Mouse (Mus musculus): Measurements from ENCODE around the gene Mrpl49. TPM values are rescaled to one million over a fixed set of nuclear protein-coding genes. Genes with fewer than 3 reads are reported as not detected.
"Not testable (repeated sequence)": the region's sequence is repeated elsewhere in the genome, so short reads cannot be mapped to it uniquely, and the experiment has no call there.

Gene Mrpl49
- total RNA-seq, 2 experiments from 2014 or later: 27.2 to 29.2 TPM

DNA sequence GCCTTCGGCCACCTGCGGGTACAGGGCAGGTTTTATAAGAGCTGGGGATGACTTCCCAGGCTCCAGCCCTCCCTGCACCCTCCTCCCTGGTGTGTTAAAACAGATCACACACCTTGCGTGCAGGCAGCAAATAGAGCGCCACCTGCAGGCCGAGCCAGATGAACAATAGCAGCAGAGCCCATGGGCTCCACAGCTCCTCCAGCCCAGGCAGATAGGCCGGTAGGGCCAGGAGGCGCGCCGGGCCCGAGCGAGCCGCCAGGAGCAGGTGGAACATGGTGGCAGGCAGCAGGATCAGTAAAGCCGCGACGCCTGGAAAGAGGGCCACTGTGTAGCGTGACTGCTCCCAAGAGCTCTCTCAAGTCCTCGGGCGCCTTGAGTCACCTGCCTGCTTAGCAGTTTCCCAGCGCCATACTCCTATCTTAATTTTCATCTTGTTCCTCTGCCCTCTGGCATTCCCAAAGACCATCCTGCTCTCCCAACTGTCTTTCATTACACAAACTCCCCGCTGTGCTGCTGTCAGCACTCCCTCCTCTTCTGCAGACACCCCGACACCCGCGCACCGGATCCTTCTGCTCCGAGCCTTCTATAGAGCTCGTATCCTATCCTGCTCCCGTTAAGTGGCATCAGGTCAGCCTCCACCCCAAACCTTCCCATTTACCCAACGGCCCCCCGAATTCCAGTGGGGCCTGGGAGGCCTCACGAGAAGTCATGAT lies 9.6 kb upstream of the Mrpl49 start:
- DNase-seq: peak; percentile 51

DNA sequence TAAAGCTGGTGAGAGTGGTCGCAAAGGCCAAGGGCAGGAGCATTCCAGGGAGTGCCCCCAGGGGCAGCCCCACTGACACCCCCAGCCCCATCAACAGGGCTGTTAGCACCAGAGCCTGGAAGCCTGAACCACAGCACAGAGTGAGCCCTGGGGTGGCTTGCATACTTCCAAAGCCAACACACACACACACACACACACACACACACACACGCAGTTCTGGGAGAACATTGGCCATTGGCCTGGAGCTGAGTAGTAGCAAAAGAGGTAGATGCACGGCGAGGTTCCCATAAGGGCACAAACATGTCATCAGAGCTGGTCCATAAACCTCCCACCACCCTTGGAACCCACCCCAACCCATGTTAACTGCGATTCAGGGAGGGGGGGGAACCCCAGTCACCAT lies 9.0 kb upstream of the Mrpl49 start:
- DNase-seq: no peak

DNA sequence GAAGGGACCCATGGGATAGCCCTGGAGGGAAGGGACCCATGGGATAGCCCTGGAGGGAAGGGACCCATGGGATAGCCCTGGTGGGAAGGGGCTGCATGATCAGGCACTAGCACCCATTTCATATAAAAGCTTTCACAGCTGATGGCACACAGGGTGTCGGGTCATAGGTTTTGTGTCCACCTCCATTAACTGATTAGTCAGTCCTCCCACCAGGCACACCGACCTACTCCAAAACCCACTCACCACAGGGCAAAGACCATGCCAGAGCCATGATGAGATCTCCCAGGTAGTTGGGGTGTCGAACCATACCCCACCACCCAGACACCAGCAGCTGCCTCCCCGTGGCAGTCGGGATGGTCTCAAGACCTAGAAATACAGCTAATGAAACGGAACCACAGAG lies 5.5 kb upstream of the Mrpl49 start:
- no peak for DNase-seq

DNA sequence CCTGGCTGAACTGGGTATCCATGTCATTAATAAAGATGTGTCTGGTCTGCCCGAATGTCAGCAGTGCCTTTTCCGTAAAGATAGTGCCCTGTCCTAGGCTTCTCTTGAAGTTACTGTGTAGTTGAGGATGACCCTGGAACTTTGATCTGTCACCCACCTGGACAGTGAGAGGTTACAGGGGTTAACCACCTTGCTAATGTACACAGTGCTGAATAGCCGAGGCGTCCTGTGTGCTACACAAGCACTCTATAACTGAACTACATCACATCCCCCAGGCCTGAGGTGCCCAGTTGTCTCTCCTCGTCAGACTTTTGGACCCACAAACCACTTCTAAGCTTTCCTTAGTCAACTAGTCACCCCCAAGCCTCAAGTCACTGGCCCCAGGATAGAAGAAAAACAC lies 4.8 kb upstream of the Mrpl49 start:
- DNase-seq: no peak

DNA sequence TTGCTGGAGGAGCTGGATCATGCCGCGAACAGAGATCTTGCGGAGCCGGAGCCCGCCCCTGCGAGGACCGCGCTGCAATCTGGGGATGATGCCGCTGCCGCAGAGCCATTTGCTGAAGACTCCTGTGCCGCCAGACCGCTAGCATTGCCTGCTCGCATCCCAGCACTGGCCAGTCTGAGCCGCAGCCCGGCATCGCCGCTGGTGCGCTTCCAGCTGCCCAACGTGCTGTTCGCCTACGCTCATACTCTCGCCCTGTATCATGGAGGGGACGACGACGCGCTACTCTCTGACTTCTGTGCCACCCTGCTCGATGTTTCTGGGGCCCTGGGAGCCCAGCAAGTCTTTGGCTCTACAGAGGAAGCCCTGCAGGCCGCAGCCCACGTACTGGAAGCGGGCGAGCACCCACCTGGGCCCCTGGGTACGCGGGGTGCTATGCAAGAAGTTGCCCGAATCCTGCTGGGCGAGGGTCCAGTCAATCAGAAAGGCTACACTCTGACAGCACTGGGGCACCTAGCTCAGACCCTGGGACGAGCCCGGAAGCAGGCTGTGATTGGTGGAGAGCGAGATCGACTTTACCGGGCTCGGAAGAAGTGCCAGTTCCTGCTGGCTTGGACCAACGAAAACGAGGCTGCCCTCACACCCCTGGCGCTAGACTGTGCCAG lies 4.2 kb upstream of the Mrpl49 start:
- DNase-seq: no peak

DNA sequence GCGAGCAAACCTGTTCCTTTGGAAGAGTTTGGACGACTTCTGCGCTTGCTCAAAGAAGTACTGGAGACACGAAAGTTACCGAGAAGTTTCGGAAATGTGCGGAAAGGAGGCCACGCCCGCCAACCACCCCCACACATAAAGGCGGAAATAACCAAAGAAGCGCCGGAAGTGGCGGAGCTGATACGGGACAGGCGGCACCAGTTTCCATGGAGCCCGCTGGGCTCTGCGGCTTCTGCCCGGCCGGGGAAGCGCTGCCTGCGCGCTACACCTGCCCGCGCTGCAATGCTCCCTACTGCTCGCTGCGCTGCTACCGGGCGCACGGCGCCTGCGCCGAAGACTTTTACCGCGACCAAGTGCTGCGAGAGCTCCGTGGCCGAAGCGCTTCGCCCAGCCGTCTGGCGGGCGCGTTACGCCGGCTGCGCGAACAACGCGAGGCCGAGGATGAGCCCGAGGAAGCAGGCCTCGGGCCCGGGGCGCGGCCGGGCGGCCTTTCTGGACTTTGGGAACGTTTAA lies 3.5 kb upstream of the Mrpl49 start, which contains the start of gene Znhit2:
Gene Znhit2 (plus strand): TSS at position 172 of the 513 bp plus-strand sequence.
- peak; percentile 94 for DNase-seq

DNA sequence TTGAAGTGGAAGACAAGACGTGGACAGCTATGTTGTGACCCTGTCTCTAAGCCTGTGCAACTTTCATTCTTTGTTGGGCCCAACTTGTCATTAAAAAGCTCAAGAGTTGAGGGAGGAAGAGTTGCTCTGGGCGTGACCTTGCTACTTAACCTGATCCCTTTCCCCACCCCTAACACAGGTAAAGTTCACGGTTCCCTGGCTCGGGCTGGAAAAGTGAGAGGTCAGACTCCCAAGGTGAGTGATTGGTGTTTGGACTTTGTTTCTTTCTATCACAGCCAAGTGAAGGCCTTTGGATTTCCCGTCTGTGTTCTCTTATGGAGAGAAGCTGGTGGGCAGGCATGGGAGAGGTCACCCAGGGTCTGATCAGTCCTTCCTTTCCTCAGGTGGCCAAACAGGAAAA lies 1.4 kb upstream of the Mrpl49 start:
- DNase-seq: no peak

DNA sequence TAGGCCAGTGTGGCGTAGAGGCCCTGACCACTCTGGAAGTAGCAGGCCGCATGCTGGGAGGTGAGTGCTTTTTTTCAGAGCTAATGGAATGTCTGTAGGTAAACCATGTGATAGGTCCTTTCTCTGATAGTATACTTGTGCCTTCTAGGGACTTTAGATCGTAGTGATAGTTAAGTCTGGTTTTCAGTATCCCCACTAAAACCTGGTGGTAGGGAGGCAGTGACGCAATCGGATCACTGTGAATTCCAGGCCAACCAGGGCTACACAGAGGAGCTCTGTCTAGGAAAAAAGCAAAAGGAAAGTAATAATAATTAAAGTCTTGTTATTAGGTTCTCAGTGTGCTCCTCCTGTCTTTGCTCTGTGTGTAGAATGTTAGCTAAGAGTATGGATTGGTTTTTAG lies 928 bp upstream of the Mrpl49 start:
- no peak for DNase-seq

DNA sequence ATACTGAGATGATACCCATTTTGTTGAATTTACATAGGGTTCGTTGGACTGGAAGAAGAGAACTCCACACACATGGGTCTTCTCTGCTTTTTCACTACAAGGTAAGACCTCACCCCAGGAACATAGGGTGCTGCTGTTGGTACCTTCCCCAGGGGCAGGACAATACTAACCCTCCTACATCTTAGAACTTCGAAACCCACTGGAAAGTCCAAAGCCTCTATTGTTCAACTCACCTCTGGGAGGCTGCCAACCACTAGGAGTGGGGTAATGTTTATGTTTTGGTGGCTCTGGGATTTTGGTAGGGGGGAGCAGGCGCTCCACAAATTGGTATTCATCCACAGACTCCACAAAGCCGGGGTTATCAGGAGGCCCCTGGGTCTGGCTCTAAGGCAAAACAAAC lies 889 bp downstream of the Mrpl49 start:
- no peak for DNase-seq

DNA sequence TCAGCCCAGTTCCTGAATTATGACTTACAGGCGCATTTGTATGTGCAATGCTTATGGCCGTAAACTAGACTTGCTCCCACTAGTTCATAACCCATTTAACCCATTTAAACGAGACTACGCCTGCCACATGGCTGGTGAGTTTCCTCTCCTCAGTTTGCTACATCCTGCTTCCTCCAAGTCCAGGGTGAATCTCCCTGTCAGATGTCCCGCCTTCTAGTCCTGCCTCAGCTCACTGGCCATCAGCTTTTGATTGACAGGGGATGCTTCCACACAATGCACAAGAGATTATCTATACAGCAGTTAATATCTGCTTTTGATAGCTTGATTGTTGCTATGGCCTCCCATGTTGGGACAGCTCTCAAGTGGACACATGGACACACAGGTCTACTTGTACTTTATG lies 3.3 kb downstream of the Mrpl49 start:
- DNase-seq: no peak

DNA sequence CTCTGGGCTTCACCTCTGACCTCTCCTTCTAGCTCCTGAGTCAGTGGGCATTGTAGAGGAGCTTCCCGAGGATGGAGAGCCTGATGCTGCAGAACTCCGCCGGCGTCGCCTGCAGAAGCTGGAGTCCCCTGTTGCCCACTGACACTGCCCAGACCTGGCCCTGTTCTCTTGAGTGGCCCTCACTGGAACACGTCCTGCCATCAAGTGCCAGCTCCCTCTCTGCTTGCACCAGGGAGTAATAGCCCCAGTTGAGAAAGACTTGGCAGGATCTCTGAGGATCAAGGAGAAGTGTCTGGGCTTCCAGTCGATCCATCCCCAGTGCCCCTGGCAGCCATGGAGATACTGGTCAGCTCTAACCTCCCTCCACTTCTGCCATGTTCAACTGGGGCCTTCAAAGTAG lies 5.1 kb downstream of the Mrpl49 start:
- no peak for DNase-seq

DNA sequence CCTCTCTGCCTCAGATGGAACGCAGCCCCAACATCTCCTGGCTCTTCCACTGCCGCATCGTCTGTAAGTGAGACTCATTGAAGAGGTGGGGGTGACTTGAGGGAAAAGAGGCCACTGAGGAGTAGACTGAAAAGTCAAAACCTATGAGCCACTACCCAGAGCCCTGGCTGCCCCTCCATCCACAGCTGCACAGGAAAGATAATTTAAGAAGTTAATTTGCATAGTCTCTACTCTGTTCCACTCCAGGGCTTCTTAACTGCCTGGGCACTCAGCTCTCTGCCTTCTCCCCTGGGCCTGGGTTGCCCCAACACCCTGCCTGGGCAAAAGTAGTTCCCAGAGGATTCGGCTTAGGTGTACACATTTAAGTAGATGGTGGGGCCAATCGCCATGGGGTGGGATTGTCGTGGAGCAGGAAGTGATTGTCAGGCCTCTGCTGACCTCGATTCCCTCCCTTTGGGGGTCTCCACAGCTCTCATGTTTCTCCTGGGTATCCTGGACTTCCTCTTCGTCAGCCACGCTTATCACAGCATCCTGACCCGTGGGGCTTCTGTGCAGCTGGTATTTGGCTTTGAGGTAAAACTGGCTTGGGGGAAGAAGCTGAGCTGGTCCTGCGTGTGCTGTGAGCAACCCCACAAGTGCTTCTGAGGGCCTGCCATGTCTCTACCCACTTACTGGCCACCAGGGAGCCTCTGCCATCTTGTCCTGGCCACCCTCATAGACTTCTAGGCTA lies 8.7 kb downstream of the Mrpl49 start:
- no peak for DNase-seq

DNA sequence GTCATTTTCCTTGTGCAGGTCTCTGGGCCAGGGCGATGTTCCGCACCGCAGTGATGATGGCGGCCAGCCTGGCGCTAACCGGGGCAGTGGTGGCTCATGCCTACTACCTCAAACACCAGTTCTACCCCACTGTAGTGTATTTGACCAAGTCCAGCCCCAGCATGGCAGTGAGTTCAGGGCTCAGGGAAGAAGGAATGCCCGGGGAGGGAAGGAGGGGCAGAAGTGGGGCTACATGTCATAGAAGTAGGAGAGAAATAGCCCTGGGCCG lies 9.8 kb downstream of the Mrpl49 start:
- DNase-seq: no peak

DNA sequence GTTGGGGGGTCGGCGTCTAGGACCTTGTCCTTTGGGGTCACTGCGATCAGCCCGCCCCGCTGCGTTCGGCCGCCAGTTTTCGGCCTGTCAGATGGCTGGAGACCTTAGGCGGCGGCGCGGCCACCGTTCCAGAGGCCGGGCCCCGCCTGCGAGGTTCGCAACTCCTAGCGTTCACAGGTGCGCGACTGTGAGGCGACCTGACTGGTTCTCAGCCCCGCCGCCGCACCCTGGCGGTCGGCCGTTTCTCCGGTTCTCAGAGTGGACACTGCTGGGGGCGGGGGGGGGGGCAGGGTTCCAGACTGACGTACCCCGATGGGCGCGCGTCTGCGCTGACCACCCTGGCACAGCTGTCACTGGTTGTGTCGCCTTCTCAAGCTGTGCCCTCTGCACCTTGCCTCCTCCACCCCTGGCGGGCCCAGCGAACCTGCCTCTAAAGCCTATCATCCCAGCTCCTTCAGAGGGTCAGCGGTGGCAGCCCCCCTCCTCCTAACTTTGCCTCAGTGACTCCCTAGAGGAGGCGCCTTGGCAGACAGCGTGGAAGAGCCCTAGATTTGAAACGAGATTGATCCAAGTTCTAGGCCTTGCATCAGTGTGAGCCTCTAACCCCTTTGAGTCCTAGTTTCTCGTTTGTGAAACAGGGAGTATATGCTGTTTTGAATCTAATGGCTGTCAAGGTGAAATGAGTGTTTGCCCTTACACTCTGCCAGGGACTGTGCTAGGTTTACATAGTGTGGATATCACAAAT lies 10.3 kb downstream of the Mrpl49 start:
- DNase-seq: no peak

DNA sequence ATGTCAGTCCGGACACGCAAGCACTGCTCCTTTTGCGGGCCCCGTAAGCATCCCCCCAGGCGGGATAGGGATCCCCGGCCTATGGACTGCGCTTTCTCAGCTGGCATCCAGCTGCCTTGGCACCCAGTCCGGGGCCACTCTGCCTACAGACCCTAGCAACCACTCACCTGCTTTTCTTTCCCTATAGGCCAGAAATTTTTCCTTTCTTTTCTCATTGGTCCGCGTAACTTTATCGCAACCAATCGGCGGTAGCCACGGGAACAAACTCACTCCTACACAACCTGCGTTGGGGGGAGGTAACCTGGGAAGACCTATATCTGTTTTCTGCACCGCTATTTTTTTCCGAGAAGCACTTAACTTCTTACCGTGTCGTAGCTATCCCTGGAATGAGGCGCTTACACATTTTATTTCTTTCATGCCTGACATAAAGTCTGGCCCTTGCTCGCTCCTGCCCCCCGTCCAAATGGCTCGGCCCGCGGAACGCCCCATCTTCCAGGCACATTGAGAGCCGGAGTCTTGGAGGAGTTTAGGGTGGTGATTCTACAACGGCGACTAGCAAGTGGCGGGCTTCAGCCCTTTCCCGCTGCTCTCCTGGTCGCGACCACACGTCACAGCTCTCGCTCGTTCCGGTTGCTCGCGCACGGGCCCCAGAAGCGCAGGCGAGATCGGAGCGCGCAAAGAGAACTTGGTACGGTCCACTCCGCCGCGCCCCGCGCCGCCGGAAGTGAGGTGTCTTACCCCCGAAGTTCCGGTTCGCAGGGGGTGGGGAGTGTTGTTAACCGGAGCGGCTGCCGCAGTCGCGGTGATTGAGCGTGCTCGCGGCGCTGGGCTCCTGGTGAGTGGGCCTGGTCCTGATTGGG lies 11.1 kb downstream of the Mrpl49 start, which contains the start of gene Syvn1:
Gene Syvn1 (plus strand): TSS at position 283 of the 860 bp plus-strand sequence.
- peak; percentile 89 for DNase-seq

DNA sequence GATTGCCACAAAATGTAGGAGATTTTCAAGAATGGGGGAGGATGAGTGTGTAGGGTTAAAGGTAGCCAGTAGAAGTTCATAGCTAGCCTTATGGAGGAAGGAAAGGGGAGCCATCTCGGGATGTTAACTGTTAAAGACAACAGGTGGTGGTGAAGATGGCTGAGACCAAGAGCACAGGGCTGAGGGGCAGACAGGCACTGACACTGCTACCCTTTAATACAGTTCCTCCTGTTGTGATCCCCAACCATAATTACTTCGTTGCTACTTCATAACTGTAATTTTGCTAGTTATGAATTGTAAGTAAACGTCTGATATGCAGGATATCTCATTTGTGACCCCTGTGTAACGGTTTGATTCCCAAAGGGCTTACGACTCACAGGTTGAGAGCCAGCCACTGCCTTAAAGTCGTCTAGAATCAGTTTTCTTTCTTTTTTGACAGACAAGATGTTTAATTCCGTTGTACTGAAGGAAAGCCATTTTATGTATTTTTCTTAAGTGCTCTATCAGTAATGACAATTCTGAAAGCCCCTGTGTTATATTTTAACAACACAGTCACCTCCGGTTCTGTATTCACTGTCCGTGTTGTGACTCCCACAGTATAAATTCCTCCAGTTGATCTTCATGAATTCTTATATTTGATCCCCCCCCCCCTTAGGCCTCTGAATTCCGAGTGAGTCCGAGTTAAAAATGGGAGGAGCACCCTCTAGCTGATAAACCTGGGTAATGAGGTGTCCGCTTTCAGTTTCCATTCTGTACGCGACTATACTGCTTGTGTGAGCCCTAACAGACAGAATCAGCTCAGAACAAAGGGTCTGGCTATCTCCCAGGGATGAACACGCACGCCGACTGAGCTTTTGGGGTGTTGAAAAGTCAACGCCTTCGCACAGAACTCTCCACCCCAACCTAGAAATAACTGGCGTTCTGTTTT lies 12.0 kb downstream of the Mrpl49 start:
- DNase-seq: no peak

DNA sequence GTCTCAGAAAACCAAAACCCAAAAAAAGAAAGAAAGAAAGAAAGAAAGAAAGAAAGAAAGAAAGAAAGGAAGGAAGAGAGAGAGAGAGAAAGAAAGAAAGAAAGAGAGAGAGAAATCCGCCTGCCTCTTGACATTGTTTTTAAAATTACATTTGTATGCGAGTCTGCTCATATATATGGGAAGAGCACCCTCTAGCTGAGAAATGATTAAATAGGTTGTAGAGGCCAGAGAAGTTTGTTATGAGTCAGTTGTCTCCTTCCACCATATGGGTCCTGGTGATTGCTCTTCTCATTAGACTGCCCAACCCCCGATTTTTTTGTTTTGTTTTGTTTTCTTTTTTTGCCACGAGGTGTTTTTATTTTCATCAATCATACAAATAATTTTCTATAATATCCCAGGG lies 13.5 kb downstream of the Mrpl49 start:
- not testable (repeated sequence) for DNase-seq

DNA sequence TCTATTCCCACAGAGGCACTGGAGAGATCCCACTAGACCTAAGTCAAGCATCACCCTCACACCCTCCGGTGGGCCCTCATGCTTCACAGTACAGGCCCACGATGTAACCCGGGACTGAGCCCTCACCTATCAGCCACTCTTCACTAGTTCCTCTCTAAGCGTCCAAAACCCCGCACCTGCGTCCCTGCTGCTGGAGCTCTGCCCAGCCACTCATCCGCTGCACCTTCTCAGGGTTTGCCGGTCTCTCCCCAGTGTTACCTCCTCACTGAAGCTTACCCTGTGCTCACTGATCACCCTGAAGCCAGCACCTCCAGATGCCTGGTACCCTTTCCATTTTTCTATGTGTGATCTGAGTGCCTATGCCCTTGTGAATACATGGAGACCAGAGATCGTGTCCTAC lies 15.3 kb downstream of the Mrpl49 start:
- DNase-seq: no peak

DNA sequence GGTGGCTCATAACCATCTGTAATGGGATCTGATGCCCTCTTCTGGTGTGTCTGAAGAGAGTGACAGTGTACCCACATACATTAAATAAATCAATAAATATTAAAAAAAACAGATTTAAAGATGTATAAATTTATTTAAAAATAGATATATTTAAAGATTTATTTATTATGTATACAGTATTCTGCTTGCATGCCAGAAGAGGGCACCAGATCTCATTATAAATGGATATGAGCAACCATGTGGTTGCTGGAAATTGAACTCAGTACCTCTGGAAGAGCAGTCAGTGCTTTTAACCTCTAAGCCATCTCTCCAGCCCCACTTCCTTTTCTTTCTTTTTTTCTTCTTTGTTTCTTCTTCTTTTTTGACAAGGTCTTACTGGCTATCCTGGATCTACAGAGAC lies 17.6 kb downstream of the Mrpl49 start:
- DNase-seq: no peak

DNA sequence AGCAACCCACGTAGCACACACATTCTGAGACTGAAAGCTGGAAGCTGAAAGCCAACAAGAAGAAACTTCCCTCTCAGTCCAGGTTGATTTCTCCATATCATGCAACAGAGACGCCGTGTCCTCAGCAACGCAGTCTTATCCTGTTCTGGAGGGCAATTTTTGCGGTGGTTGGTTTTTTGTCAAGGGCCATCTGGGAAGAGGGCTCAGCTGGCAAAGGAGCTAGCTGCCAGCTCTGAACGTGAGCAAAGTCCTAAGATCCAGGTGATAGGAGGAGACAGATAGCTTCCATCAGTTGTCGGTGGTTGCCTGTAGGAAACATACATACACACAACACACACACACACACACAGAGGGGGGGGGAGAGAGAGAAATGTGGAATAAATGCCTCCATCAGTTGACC lies 19.3 kb downstream of the Mrpl49 start:
- DNase-seq: no peak

All from gastrocnemius, postnatal 25 days (tissue).